ENCODE assay signal across 19 mouse cellular contexts in genomic region chr9:111534744-111535423, GRCm38 (mm10).
A peak's percentile ranks its signal among the peaks of the same experiment; 100 is the strongest.
DNase-seq lines count a peak whose midpoint lies in the region; ATAC-seq lines count a peak whose summit lies in the region.
"Had no signal": no experiment of that assay in that cellular context is flagged by ENCODE, and none has a peak within 500 bp of the region (broad histone marks: within the 10 kb centered on the region; RNA-seq: fewer than 3 reads in every experiment).

No protein-coding gene starts in this region.

- H3K4me1 ChIP-seq in limb, embryonic 15.5 days = no peaks in the 10 kb centered on the region
- no peaks in the 10 kb centered on the region for H3K4me1 ChIP-seq in limb, embryonic 10.5 days
- H3K4me1 ChIP-seq in liver, embryonic 12.5 days = peaks cover 11% of the 10 kb centered on the region
- H3K4me1 ChIP-seq in stomach, embryonic 15.5 days = no peaks in the 10 kb centered on the region
- no peaks in the 10 kb centered on the region for H3K4me1 ChIP-seq in midbrain, embryonic 13.5 days (replicated peaks)
- H3K4me1 ChIP-seq: embryonic facial prominence, embryonic 10.5 days; hindbrain, embryonic 10.5 days; midbrain, embryonic 10.5 days had no signal

- 35% methylated on average over 7 of the region's 7 CpGs for WGBS in limb, embryonic 15.5 days
- WGBS in limb, embryonic 10.5 days = 47% methylated on average over 7 of the region's 7 CpGs
- WGBS in liver, embryonic 12.5 days (ENCODE audit: insufficient replicate concordance) = 25% methylated on average over 7 of the region's 7 CpGs
- WGBS in stomach, embryonic 15.5 days = 10% methylated on average over 7 of the region's 7 CpGs
- WGBS in midbrain, embryonic 13.5 days = 78% methylated on average over 7 of the region's 7 CpGs

- 0 out of 2 replicates have a peak overlapping the region, but pooled peaks have one; percentile 1 for H3K27ac ChIP-seq in limb, embryonic 15.5 days
- no peak overlapping the region for H3K27ac ChIP-seq in limb, embryonic 10.5 days
- no peak overlapping the region for H3K27ac ChIP-seq in liver, embryonic 12.5 days
- peak overlapping the region; percentile 9; the same call in 1 of the 2 replicates for H3K27ac ChIP-seq in stomach, embryonic 15.5 days
- no peak overlapping the region for H3K27ac ChIP-seq in midbrain, embryonic 13.5 days
- H3K27ac ChIP-seq: embryonic facial prominence, embryonic 10.5 days; heart, embryonic 13.5 days; hindbrain, embryonic 10.5 days; midbrain, embryonic 10.5 days had no signal

- no peak overlapping the region for H3K9ac ChIP-seq in limb, embryonic 15.5 days
- H3K9ac ChIP-seq in liver, embryonic 12.5 days = no peak overlapping the region
- H3K9ac ChIP-seq in stomach, embryonic 15.5 days = no peak overlapping the region
- no peak overlapping the region for H3K9ac ChIP-seq in midbrain, embryonic 13.5 days (replicated peaks)
- H3K9ac ChIP-seq: heart, embryonic 13.5 days had no signal

- no peak overlapping the region for H3K4me3 ChIP-seq in limb, embryonic 15.5 days
- no peak overlapping the region for H3K4me3 ChIP-seq in limb, embryonic 10.5 days
- H3K4me3 ChIP-seq in liver, embryonic 12.5 days = no peak overlapping the region
- H3K4me3 ChIP-seq in stomach, embryonic 15.5 days (replicated peaks) = no peak overlapping the region
- no peak overlapping the region for H3K4me3 ChIP-seq in midbrain, embryonic 13.5 days (replicated peaks)
- H3K4me3 ChIP-seq: embryonic facial prominence, embryonic 10.5 days; heart, embryonic 13.5 days; hindbrain, embryonic 10.5 days; midbrain, embryonic 10.5 days; myocyte had no signal

- no peak for DNase-seq in limb, embryonic 10.5 days (ENCODE audit: low spot score)
- DNase-seq in embryo, embryonic 10 days (ENCODE audit: low spot score) = peak; percentile 16
- no peak for DNase-seq in cerebellum, postnatal 4 days (ENCODE audit: low spot score in 2 of 2)
- no peak for DNase-seq in gastrocnemius, adult 8-10 months (ENCODE audit: low spot score in 2 of 2)
- DNase-seq: adrenal gland, postnatal 36 days; cerebellum, adult 11-12 months; kidney, adult 9 months; layer of hippocampus, adult 9-11 months; thymus, adult 18-20 months had no signal

- no peaks in the 10 kb centered on the region for H3K9me3 ChIP-seq in limb, embryonic 15.5 days
- no peaks in the 10 kb centered on the region for H3K9me3 ChIP-seq in limb, embryonic 10.5 days (replicated peaks)
- no peaks in the 10 kb centered on the region for H3K9me3 ChIP-seq in liver, embryonic 12.5 days (replicated peaks)
- no peaks in the 10 kb centered on the region for H3K9me3 ChIP-seq in stomach, embryonic 15.5 days
- no peaks in the 10 kb centered on the region for H3K9me3 ChIP-seq in midbrain, embryonic 13.5 days
- H3K9me3 ChIP-seq: embryonic facial prominence, embryonic 10.5 days; heart, embryonic 13.5 days; hindbrain, embryonic 10.5 days; midbrain, embryonic 10.5 days had no signal

- no peak for ATAC-seq in limb, embryonic 15.5 days (ENCODE audit: insufficient number of reproducible peaks, low FRiP score, low TSS enrichment, low read depth)
- peak; percentile 90 for ATAC-seq in liver, embryonic 12.5 days
- peak; percentile 66 for ATAC-seq in stomach, embryonic 15.5 days (ENCODE audit: insufficient read depth, low FRiP score, low read depth)
- no peak for ATAC-seq in midbrain, embryonic 13.5 days

- no peaks in the 10 kb centered on the region for H3K27me3 ChIP-seq in limb, embryonic 15.5 days
- no peaks in the 10 kb centered on the region for H3K27me3 ChIP-seq in limb, embryonic 10.5 days (ENCODE audit: low read depth, poor library complexity, severe bottlenecking)
- no peaks in the 10 kb centered on the region for H3K27me3 ChIP-seq in liver, embryonic 12.5 days (replicated peaks)
- H3K27me3 ChIP-seq in stomach, embryonic 15.5 days (replicated peaks) = no peaks in the 10 kb centered on the region
- no peaks in the 10 kb centered on the region for H3K27me3 ChIP-seq in midbrain, embryonic 13.5 days
- H3K27me3 ChIP-seq: heart, embryonic 13.5 days had no signal

- H3K36me3 ChIP-seq in limb, embryonic 15.5 days = no peaks in the 10 kb centered on the region
- no peaks in the 10 kb centered on the region for H3K36me3 ChIP-seq in limb, embryonic 10.5 days
- H3K36me3 ChIP-seq in liver, embryonic 12.5 days = no peaks in the 10 kb centered on the region
- no peaks in the 10 kb centered on the region for H3K36me3 ChIP-seq in stomach, embryonic 15.5 days
- no peaks in the 10 kb centered on the region for H3K36me3 ChIP-seq in midbrain, embryonic 13.5 days
- H3K36me3 ChIP-seq: embryonic facial prominence, embryonic 10.5 days; G1E; heart, embryonic 13.5 days; hindbrain, embryonic 10.5 days; midbrain, embryonic 10.5 days had no signal

- H3K4me2 ChIP-seq in limb, embryonic 15.5 days = no peak overlapping the region
- no peak overlapping the region; the same call in 1 of the 2 replicates for H3K4me2 ChIP-seq in liver, embryonic 12.5 days
- H3K4me2 ChIP-seq in stomach, embryonic 15.5 days = no peak overlapping the region
- no peak overlapping the region for H3K4me2 ChIP-seq in midbrain, embryonic 13.5 days (replicated peaks)
- H3K4me2 ChIP-seq: heart, embryonic 13.5 days had no signal

Comparison
In these comparisons a context has a peak if more than half of its experiments do, and no peak if none do; other contexts are left out.
1. H3K27ac ChIP-seq: peak in limb, embryonic 15.5 days (single experiment) and stomach, embryonic 15.5 days (single experiment); none in limb, embryonic 10.5 days (single experiment), liver, embryonic 12.5 days (single experiment) and midbrain, embryonic 13.5 days (single experiment).
2. ATAC-seq: peak in liver, embryonic 12.5 days (single experiment) and stomach, embryonic 15.5 days (single experiment); none in limb, embryonic 15.5 days (single experiment) and midbrain, embryonic 13.5 days (single experiment).